Mouse (Mus musculus) cerebellum, adult 8-10 months (tissue): ENCODE data around the gene Ets1.

Source experiments
- DNase-seq: peaks from one replicate; pipeline ENCODE4 v3.0.0; 2022

Ets1 gene

GRCm38 (mm10) chr9:32635627-32636385 is at the start of gene Ets1:
Gene Ets1, plus strand, starts transcription at chr9:32636221.
- DNase-seq, result no peak

GRCm38 (mm10) chr9:32589900-32590299 is 46.1 kb upstream of the Ets1 start:
- peak; percentile 43 for DNase-seq

- no peak for DNase-seq
These were observed 45.5 kb upstream of the Ets1 start for GRCm38 (mm10) chr9:32590571-32590970.

GRCm38 (mm10) chr9:32591732-32592582 is 44.1 kb upstream of the Ets1 start:
- DNase-seq, result peak; percentile 42

- no peak for DNase-seq
These were observed 43.5 kb upstream of the Ets1 start for GRCm38 (mm10) chr9:32592583-32592890.

GRCm38 (mm10) chr9:32593816-32594215 is 42.2 kb upstream of the Ets1 start:
- DNase-seq, result no peak

- DNase-seq, result no peak
These were observed 41.7 kb upstream of the Ets1 start for GRCm38 (mm10) chr9:32594346-32594745.

- no peak for DNase-seq
These were observed 40.8 kb upstream of the Ets1 start for GRCm38 (mm10) chr9:32595076-32595820.

- DNase-seq, result no peak
These were observed 39.7 kb upstream of the Ets1 start for GRCm38 (mm10) chr9:32596366-32596765.

- DNase-seq, result no peak
These were observed 34.1 kb upstream of the Ets1 start for GRCm38 (mm10) chr9:32601953-32602352.

GRCm38 (mm10) chr9:32603097-32603496 is 32.9 kb upstream of the Ets1 start:
- DNase-seq, result no peak

GRCm38 (mm10) chr9:32607218-32607617 is 28.8 kb upstream of the Ets1 start:
- no peak for DNase-seq

- no peak for DNase-seq
These were observed 27.0 kb upstream of the Ets1 start for GRCm38 (mm10) chr9:32608831-32609610.

- no peak for DNase-seq
These were observed 25.8 kb upstream of the Ets1 start for GRCm38 (mm10) chr9:32610218-32610617.

- no peak for DNase-seq
These were observed 25.4 kb upstream of the Ets1 start for GRCm38 (mm10) chr9:32610631-32611030.

- DNase-seq, result no peak
These were observed 24.7 kb upstream of the Ets1 start for GRCm38 (mm10) chr9:32611340-32611739.

- DNase-seq, result no peak
These were observed 23.6 kb upstream of the Ets1 start for GRCm38 (mm10) chr9:32612426-32612825.

GRCm38 (mm10) chr9:32612861-32613421 is 23.1 kb upstream of the Ets1 start:
- DNase-seq, result no peak

GRCm38 (mm10) chr9:32614191-32614590 is 21.8 kb upstream of the Ets1 start:
- no peak for DNase-seq

- DNase-seq, result no peak
These were observed 20.6 kb upstream of the Ets1 start for GRCm38 (mm10) chr9:32615461-32615860.

- no peak for DNase-seq
These were observed 20.0 kb upstream of the Ets1 start for GRCm38 (mm10) chr9:32615986-32616385.
